In the genomic region with DNA sequence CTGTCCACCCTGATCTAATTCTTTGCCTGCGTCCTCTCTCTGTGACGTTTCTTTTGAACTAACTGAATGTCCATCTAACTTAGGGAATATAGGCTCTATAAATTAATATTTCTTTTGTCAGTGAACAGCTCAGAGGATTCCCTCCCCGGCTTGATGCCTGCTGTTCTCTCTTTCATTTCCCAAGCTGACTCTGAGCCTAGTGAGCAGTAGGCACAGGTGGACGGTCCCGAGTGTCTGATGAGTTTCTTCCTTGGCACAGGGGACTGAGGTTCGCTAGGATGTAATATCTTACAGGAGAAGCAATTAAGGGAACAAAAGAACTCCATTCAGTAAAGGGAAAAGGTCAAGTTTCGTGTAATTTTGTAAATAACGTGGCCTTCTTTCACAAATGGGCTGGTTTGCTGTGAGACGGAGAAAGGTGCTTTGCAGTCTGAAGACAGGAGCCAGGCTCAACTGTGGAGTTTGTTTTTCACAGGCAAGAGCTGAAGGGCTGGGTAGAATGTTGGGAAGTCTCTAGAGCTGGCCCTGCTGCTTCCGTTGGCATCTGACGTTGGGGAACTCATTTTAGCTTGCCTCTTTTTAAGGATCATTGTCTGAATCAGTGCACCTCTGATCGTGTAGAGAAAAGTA, we compare ENCODE assay signal across 11 mouse cellular contexts. TPM values are rescaled to one million over a fixed set of nuclear protein-coding genes. Genes with fewer than 3 reads are reported as not detected.
DNase-seq lines count a peak whose midpoint lies in the region; ATAC-seq and TF ChIP-seq lines count a peak whose summit lies in the region.
"Had no signal": no experiment of that assay in that cellular context is flagged by ENCODE, and none has a peak within 500 bp of the region (broad histone marks: within the 10 kb centered on the region; RNA-seq: fewer than 3 reads in every experiment).

No protein-coding gene starts in this region.

- H3K4me2 ChIP-seq in forebrain, embryonic 15.5 days (replicated peaks) = peak overlapping the region; percentile 26
- H3K4me2 ChIP-seq in midbrain, postnatal 0 days (ENCODE audit: low read depth, low read length, poor library complexity, severe bottlenecking) = peak overlapping the region; percentile 52
- H3K4me2 ChIP-seq: embryonic facial prominence, embryonic 12.5 days; liver, embryonic 11.5 days had no signal

- H3K27me3 ChIP-seq in forebrain, embryonic 15.5 days = no peaks in the 10 kb centered on the region
- H3K27me3 ChIP-seq in midbrain, postnatal 0 days (ENCODE audit: insufficient read depth, low read length) = no peaks in the 10 kb centered on the region
- H3K27me3 ChIP-seq: embryonic facial prominence, embryonic 12.5 days had no signal

- 0 out of 2 replicates have a peak overlapping the region, but pooled peaks have one; percentile 17 for H3K27ac ChIP-seq in forebrain, embryonic 15.5 days (replicated peaks)
- peak overlapping the region; percentile 74 for H3K27ac ChIP-seq in midbrain, postnatal 0 days (ENCODE audit: low read depth, low read length)
- H3K27ac ChIP-seq: embryonic facial prominence, embryonic 12.5 days had no signal

- peaks cover 17% of the 10 kb centered on the region for H3K4me1 ChIP-seq in forebrain, embryonic 15.5 days
- peaks cover 4% of the 10 kb centered on the region; the same call in 1 of the 2 replicates for H3K4me1 ChIP-seq in midbrain, postnatal 0 days (ENCODE audit: insufficient read depth, low read length)

- no peak overlapping the region for H3K9ac ChIP-seq in forebrain, embryonic 15.5 days (replicated peaks)
- H3K9ac ChIP-seq in midbrain, postnatal 0 days (replicated peaks; ENCODE audit: low read length, poor library complexity, severe bottlenecking) = peak overlapping the region; percentile 45
- H3K9ac ChIP-seq: embryonic facial prominence, embryonic 12.5 days had no signal

- no peaks in the 10 kb centered on the region for H3K9me3 ChIP-seq in forebrain, embryonic 15.5 days
- H3K9me3 ChIP-seq in midbrain, postnatal 0 days (ENCODE audit: low read length) = no peaks in the 10 kb centered on the region
- H3K9me3 ChIP-seq: embryonic facial prominence, embryonic 12.5 days had no signal

- intact Hi-C loops in left cerebral cortex, postnatal 25 days (cut with DNase I) = loop anchor here (10.0 kb wide), 2 partner anchors 250 to 1730 kb away; no protein-coding TSS in a partner anchor

- DNase-seq in cerebellum, adult 11-12 months = peak; percentile 14
- no peak for DNase-seq in cerebellum, adult 9-11 months
- peak; percentile 24 to 27 for DNase-seq in left cerebral cortex, postnatal 25 days (ENCODE audit: low spot score in 2 of 2)
- DNase-seq in left cerebral cortex, adult 8-10 months (ENCODE audit: low spot score in 2 of 2) = no peak
- DNase-seq in midbrain, postnatal 0 days (ENCODE audit: low spot score) = peak; percentile 14
- DNase-seq in adrenal gland, postnatal 10 days = no peak
- no peak for DNase-seq in spleen, adult 12 weeks (ENCODE audit: low spot score)
- DNase-seq: gastrocnemius, postnatal 25 days had no signal

- WGBS in forebrain, embryonic 15.5 days = 48% methylated on average over 12 of the region's 12 CpGs
- 34% methylated on average over 12 of the region's 12 CpGs for WGBS in midbrain, postnatal 0 days

- H3K36me3 ChIP-seq in forebrain, embryonic 15.5 days = no peaks in the 10 kb centered on the region
- no peaks in the 10 kb centered on the region for H3K36me3 ChIP-seq in midbrain, postnatal 0 days (ENCODE audit: insufficient read depth, low read length)
- H3K36me3 ChIP-seq: embryonic facial prominence, embryonic 12.5 days had no signal

- H3K4me3 ChIP-seq in forebrain, embryonic 15.5 days = peak overlapping the region; percentile 7; the same call in 1 of the 2 replicates
- peak overlapping the region; percentile 68 for H3K4me3 ChIP-seq in midbrain, postnatal 0 days (ENCODE audit: low read depth, low read length)
- H3K4me3 ChIP-seq: embryonic facial prominence, embryonic 12.5 days had no signal

- no peak for TF ChIP-seq CTCF in midbrain, postnatal 0 days (IDR thresholded peaks at IDR 0.05)

- ATAC-seq in forebrain, embryonic 15.5 days (replicated peaks) = no peak
- no peak for ATAC-seq in midbrain, postnatal 0 days (ENCODE audit: low FRiP score)

RNA-seq across cellular contexts. Expression of a gene that starts 4.0 kb away (rescaled TPM):
- total RNA-seq in left cerebral cortex, postnatal 25 days (2021) = 10 to 100 TPM; 78.5 to 85.1 TPM
- total RNA-seq in left cerebral cortex, adult 8-10 months (2022) = 10 to 100 TPM; 71.5 to 84.0 (median 74.9) TPM
- polyA plus RNA-seq in forebrain, embryonic 15.5 days (2015; fragmentation: Nextera tagmentation; extraction: Ambion mirVana) = 8.7 and 9.1 TPM in 2 replicates
- 87.1 and 101 TPM in 2 replicates for total RNA-seq in midbrain, postnatal 0 days (2014; rRNA removed)
- 24.3 and 29.3 TPM in 2 replicates for polyA plus RNA-seq in midbrain, postnatal 0 days (2015; fragmentation: Nextera tagmentation; extraction: Ambion mirVana)
- 1 to 10 TPM; 3.5 to 6.9 TPM for total RNA-seq in adrenal gland, postnatal 10 days (2021)

Comparison
In these comparisons a context has a peak if more than half of its experiments do, and no peak if none do; other contexts are left out.
1. DNase-seq: peak in cerebellum, adult 11-12 months (single experiment), left cerebral cortex, postnatal 25 days (2 of 2) and midbrain, postnatal 0 days (single experiment); none in cerebellum, adult 9-11 months (single experiment), left cerebral cortex, adult 8-10 months (0 of 2), adrenal gland, postnatal 10 days (single experiment) and spleen, adult 12 weeks (single experiment).
2. RNA of a gene that starts 4.0 kb away (total RNA-seq): 87.1 to 101 TPM in midbrain, postnatal 0 days, 78.5 to 85.1 TPM in left cerebral cortex, postnatal 25 days and 71.5 to 84.0 TPM in left cerebral cortex, adult 8-10 months; 3.5 to 6.9 TPM in adrenal gland, postnatal 10 days; every median in the first group is over 4 times any median in the second.